In the genomic region with DNA sequence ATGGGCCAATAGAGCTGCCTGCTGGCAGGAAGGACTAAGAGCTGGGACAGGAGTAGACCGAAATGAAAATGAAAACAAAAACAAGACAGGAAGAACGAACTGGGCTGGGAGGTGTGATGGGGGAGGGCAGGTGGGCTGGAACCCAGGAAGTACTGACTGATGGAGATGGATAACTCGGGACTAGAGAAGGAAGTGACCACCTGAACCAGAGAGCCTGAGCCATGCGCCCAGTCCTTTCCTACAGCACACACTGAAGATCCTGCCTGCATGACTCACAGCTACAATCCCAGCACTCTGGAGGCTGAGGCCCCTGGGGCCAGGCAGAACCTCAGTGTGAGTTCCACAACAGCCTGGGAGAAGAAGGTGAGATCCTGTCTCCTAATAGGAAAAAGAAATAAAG, we compare ENCODE assay signal across 12 mouse cellular contexts. TPM values are rescaled to one million over a fixed set of nuclear protein-coding genes. Genes with fewer than 3 reads are reported as not detected.
A peak's percentile ranks its signal among the peaks of the same experiment; 100 is the strongest.
DNase-seq lines count a peak whose midpoint lies in the region; ATAC-seq and TF ChIP-seq lines count a peak whose summit lies in the region.
"Had no signal": no experiment of that assay in that cellular context is flagged by ENCODE, and none has a peak within 500 bp of the region (broad histone marks: within the 10 kb centered on the region; RNA-seq: fewer than 3 reads in every experiment).

No protein-coding gene starts in this region.

- 50% methylated on average over 4 of the region's 4 CpGs for WGBS in kidney, embryonic 15.5 days
- WGBS in lung, adult 2 months: 38% methylated on average over 4 of the region's 4 CpGs
- WGBS in hindbrain, embryonic 14.5 days: 83% methylated on average over 4 of the region's 4 CpGs

- 0 out of 2 replicates have a peak overlapping the region, but pooled peaks have one; percentile 1 for H3K4me2 ChIP-seq in kidney, embryonic 15.5 days
- no peak overlapping the region for H3K4me2 ChIP-seq in hindbrain, embryonic 14.5 days (replicated peaks)

- no peaks in the 10 kb centered on the region for H3K27me3 ChIP-seq in kidney, embryonic 15.5 days
- no peaks in the 10 kb centered on the region for H3K27me3 ChIP-seq in hindbrain, embryonic 14.5 days (ENCODE audit: control insufficient read depth, insufficient read depth, low read length)

- H3K4me3 ChIP-seq in kidney, embryonic 15.5 days (replicated peaks): no peak overlapping the region
- no peak overlapping the region for H3K4me3 ChIP-seq in lung, adult 2 months (replicated peaks; ENCODE audit: extremely low read depth, low read depth, low read length)
- H3K4me3 ChIP-seq in hindbrain, embryonic 14.5 days (replicated peaks; ENCODE audit: low read length): no peak overlapping the region
- H3K4me3 ChIP-seq: heart, embryonic 10.5 days had no signal

- no peak for TF ChIP-seq POLR2A in lung, adult 2 months (IDR thresholded peaks at IDR 0.05; ENCODE audit: borderline replicate concordance, extremely low read depth, low read depth, low read length)

- no peak overlapping the region for H3K27ac ChIP-seq in kidney, embryonic 15.5 days
- H3K27ac ChIP-seq in hindbrain, embryonic 14.5 days: no peak overlapping the region
- H3K27ac ChIP-seq: heart, embryonic 10.5 days had no signal

- H3K36me3 ChIP-seq in kidney, embryonic 15.5 days: peaks cover 19% of the 10 kb centered on the region
- peaks cover 10% of the 10 kb centered on the region; the same call in 1 of the 2 replicates for H3K36me3 ChIP-seq in hindbrain, embryonic 14.5 days (replicated peaks; ENCODE audit: control insufficient read depth, insufficient read depth)

- DNase-seq in kidney, adult 11 months: no peak
- DNase-seq in thymus, postnatal 25 days: peak; percentile 3
- DNase-seq in thymus, postnatal 10 days (ENCODE audit: low spot score in 2 of 2): no peak
- peak; percentile 57 for DNase-seq in adrenal gland, postnatal 14 days
- DNase-seq in lung, adult 2 months: no peak
- DNase-seq in hindbrain, embryonic 14.5 days (ENCODE audit: low spot score): no peak
- DNase-seq: spleen, adult 18-20 months; thymus, postnatal 4 days had no signal

- H3K9me3 ChIP-seq in kidney, embryonic 15.5 days (replicated peaks): no peaks in the 10 kb centered on the region
- no peaks in the 10 kb centered on the region for H3K9me3 ChIP-seq in hindbrain, embryonic 14.5 days (ENCODE audit: control insufficient read depth, low read length)
- H3K9me3 ChIP-seq: heart, embryonic 10.5 days had no signal

- no peak for TF ChIP-seq CTCF in lung, adult 2 months (IDR thresholded peaks at IDR 0.05; ENCODE audit: insufficient read depth, low read length)

- peaks cover 20% of the 10 kb centered on the region for H3K4me1 ChIP-seq in kidney, embryonic 15.5 days
- peaks cover 4% of the 10 kb centered on the region for H3K4me1 ChIP-seq in lung, adult 2 months (ENCODE audit: control insufficient read depth, insufficient read depth, low read length)
- H3K4me1 ChIP-seq in hindbrain, embryonic 14.5 days (replicated peaks; ENCODE audit: control insufficient read depth, insufficient read depth, low read length): peaks cover 13% of the 10 kb centered on the region

- no peak for ATAC-seq in kidney, embryonic 15.5 days (replicated peaks; ENCODE audit: low FRiP score)
- no peak for ATAC-seq in cerebellum, adult (ENCODE audit: insufficient number of reproducible peaks, low FRiP score, low TSS enrichment)
- ATAC-seq in hindbrain, embryonic 14.5 days (ENCODE audit: low FRiP score): no peak
- ATAC-seq: forebrain, embryonic 16.5 days had no signal

- no peak overlapping the region for H3K9ac ChIP-seq in kidney, embryonic 15.5 days
- H3K9ac ChIP-seq in hindbrain, embryonic 14.5 days: no peak overlapping the region

RNA-seq across cellular contexts. Expression of a gene that starts 3.1 kb away (rescaled TPM):
- polyA plus RNA-seq in kidney, embryonic 15.5 days (2015; fragmentation: Nextera tagmentation; extraction: Ambion mirVana): 11.3 and 12.3 TPM in 2 replicates
- total RNA-seq in adrenal gland, postnatal 14 days (2021): 27.2 and 32.9 TPM in 2 replicates
- 18.6 and 19.9 TPM in 2 replicates for polyA plus RNA-seq in lung, adult 2 months (2012; rRNA removed)
- polyA plus RNA-seq in hindbrain, embryonic 14.5 days (2014; fragmentation: Nextera tagmentation; extraction: Ambion mirVana): 24.3 and 24.9 TPM in 2 replicates

RNA-seq across cellular contexts. Expression of a gene that starts 29.6 kb away (rescaled TPM):
- polyA plus RNA-seq in kidney, embryonic 15.5 days (2015; fragmentation: Nextera tagmentation; extraction: Ambion mirVana): 30.0 and 30.3 TPM in 2 replicates
- 18.1 and 21.5 TPM in 2 replicates for total RNA-seq in adrenal gland, postnatal 14 days (2021)
- polyA plus RNA-seq in lung, adult 2 months (2012; rRNA removed): 10.9 and 15.3 TPM in 2 replicates
- polyA plus RNA-seq in hindbrain, embryonic 14.5 days (2014; fragmentation: Nextera tagmentation; extraction: Ambion mirVana): 48.1 and 51.8 TPM in 2 replicates

Comparison
In these comparisons a context has a peak if more than half of its experiments do, and no peak if none do; other contexts are left out.
1. DNase-seq: peak in thymus, postnatal 25 days (single experiment) and adrenal gland, postnatal 14 days (single experiment); none in kidney, adult 11 months (single experiment), thymus, postnatal 10 days (0 of 2), lung, adult 2 months (single experiment) and hindbrain, embryonic 14.5 days (single experiment).